Mouse (Mus musculus) kidney, adult 18-20 months (tissue): ENCODE measurements at regions not wholly inside any gene's neighbourhood (a gene's known extent, or its start where the extent isn't known, plus 50 kb on each side); places are given as distances from the start of the nearest gene placed in this dataset.

Experiments
- DNase-seq: peaks from one replicate; pipeline ENCODE4 v3.0.0; 2021

- no peak for DNase-seq
These were observed 594.9 kb upstream of the Fam92a start for GRCm38 (mm10) chr4:12766763-12767162.

DNA sequence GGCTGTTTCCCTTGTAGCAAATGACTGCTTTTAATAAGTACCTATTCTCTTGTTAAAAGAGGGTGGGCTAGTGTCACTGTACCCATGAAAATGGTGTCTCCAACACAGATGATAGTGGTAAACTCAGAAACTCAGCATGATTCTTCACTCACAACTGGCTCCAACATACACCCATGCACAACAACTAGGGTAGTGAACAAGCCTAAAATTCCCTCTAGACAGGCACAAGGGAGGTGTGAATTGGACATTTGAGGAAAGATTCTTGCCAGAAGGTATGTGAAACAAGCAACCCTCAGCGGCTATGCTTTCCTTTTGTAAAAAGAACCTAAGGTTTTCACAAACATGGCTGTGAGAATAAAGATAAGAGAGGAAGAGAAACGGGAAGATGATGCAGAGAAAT lies 579.0 kb upstream of the Fam92a start:
- no peak for DNase-seq

DNA sequence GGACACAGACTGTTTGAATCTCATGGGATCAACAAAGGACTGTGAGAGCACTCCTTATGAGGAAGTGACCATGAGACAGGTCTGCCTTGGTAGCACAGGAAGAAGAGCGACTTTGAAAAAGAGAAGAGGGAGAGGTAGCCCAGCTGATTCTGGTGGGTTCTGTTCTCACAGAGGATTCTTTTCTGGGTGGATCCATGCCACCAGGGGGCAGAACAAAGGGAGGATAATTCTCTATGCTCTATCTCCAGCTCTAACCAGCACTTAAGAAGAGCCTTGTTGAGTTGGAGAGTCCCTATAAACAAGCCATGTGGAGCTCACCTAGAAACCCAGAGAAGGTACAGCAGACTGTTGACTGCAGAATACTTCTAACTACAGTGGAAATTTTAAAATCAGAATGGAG lies 578.1 kb upstream of the Fam92a start:
- no peak for DNase-seq

- DNase-seq, result no peak
These were observed 572.0 kb upstream of the Fam92a start for GRCm38 (mm10) chr4:12743714-12744327.

- no peak for DNase-seq
These were observed 564.6 kb upstream of the Fam92a start for GRCm38 (mm10) chr4:12736411-12736810.

DNA sequence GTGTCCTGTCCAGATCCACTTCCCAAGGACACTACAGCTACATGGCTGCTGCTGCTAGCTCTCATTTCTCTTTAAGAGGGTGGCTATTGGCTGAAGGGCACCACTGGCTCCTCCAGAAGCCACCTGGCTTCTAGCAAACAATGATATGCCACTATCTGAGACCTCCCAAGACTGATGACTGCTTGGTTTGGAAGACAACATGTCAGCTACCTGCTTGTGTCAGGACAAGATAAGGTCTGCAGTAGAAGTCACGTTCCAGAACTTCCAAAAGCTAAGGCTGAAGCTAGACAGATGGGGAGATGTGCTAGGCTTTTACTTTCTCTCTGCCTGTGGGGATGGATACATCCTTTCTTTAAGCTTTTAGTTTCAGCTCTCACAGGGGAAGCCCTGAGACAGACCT lies 528.4 kb upstream of the Fam92a start:
- no peak for DNase-seq

GRCm38 (mm10) chr4:12677814-12678213 lies 506.0 kb upstream of the Fam92a start:
- no peak for DNase-seq

GRCm38 (mm10) chr4:12671399-12671798 lies 499.6 kb upstream of the Fam92a start:
- DNase-seq, result no peak

- DNase-seq, result no peak
These were observed 491.4 kb upstream of the Fam92a start for GRCm38 (mm10) chr4:12663176-12663575.

DNA sequence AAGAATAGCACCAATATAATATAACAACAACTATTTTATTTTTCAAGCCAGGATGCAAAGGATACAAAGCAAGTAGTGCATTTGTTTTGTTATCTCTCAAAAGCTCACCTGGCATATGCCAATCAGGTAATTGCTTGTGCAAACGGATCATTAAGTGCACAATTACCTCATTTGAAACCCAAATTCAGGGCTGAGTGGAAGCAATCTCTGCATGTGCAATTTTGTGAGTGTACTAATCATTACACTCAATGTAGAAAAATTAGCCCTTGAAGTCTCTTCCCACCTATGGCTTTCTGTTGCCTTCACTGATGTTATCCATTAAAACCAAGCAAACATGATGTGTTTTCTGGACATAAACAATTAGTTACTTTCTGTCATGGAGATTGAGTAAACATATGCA lies 490.9 kb upstream of the Fam92a start:
- no peak for DNase-seq

- no peak for DNase-seq
These were observed 487.3 kb upstream of the Fam92a start for GRCm38 (mm10) chr4:12659084-12659483.

DNA sequence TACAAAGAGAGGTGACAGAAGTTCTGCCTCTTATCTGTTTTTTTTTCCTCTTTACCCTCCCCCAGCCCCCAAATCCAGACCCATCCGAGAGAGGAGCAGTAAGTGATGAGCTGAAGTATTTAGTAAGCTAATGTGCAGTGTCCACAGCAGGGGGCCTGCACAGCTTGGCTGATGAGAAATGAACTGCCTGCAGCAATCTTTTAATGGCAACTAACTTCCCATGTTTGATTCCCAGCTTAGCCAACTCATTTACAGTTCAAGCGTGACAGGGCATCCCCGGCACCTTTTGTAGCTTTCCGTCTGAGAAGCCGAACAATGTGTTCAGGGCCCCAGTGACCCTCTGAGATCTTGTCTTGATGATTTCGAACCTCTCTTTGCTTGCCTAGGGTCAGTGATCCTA lies 486.8 kb upstream of the Fam92a start:
- DNase-seq, result no peak

GRCm38 (mm10) chr4:12657820-12658219 lies 486.0 kb upstream of the Fam92a start:
- DNase-seq, result no peak

DNA sequence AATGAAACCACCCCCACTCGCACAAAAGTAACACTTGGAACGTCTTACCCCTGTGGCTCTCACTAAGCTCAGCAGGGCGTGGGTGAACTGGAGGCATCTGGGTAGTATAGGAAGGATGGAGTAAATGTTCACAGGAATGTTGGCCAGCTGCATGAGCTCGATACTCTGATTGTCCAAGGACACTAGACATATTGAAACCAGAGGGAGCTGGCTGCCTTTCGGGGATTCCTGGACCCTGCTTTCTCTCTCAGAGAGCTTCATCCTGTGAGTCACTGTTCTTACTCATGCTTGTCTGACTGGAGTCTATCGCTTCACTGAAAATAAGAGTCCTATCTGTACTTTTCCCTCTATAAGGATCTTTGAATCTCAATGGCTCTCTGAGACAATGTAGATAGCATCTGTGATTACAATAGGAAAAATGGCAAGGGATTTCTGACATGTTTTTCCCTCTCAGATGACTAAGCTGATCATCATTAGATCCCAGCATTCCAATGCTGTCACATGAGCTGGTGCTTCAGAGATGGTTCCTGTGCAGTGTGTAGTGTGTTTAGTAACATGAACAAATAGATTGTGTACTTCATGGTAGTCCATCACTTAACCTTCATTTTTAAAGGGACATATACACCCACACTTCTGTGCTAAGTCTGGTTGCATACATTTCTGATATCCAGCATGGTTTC lies 485.2 kb upstream of the Fam92a start:
- DNase-seq, result no peak

- no peak for DNase-seq
These were observed 483.8 kb upstream of the Fam92a start for GRCm38 (mm10) chr4:12655457-12656228.

DNA sequence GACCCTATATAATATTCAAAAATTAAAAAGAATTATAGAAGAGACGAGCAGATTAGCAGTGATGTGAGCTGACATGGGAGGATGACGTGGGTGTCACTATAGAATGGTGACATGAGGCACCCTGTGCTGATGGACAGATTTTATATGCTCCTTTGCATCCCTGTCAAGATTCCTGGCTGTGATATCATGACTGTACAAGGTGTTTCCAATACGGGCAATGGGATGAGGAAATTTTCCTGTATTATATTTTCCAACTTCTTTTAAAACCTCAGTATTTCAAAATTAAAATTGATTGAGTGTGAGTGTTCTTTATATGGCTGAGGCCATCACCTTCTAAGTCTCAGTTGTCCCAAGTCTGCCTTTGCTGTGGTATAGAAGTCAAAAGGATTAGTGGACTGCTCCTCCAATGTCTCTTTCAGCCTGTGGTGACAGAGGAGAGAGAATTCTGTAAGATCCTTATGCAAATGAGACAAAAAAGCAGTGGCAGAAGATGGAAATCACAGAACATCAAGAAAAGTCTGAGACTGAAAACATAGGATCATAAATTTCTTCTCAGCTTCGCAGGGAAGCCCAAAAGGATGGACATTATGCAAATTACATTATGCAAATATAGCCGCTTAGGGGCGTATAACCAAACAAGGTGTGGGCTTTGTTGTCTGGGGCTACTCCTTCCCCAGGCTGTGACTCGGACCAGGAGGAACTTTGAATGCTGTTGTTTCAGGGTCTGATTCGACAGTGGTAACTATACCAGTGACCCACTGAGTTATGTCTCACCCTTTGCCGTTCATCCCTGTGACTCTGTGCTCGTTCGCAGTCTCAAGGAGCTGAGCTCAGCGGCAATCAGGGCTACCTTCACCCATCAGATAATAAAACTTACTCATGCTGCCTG lies 483.0 kb upstream of the Fam92a start:
- no peak for DNase-seq

DNA sequence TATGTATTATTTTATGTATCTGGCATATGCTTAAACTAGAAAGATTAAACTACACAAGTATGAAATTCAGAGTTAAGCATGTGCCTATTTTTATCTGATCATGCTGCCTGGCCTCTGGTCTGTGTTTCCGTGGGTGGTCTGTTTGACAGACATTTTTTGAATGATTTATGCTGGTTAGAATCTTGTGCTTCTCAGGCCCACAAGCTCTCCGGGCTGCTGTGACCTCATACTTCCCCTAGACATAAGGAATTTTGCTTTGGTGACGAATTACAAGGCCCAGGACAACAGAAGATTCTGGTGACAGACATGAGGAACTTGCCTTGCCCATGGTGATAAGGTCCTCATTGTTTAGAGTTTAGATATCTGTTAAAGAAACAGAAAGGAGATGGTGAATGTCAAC lies 475.9 kb upstream of the Fam92a start:
- no peak for DNase-seq

DNA sequence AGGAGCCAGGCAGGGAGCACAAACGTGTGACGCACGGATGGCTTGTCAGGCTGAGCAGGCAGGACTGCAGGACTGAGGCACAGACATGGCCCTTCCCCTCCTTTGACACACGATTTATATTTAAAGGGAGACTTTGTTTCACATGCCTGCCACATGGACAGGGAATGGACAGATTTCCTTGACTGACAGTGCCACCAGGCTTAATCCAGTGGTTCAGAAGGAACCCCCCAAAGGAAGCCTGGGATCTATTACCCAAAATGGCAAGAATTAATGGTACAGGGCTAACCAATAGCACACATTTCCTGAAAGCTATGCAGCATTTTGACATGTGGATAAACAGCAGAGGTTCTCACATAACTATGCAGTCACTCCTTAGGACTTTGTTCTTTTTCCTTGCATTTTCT lies 470.7 kb upstream of the Fam92a start:
- no peak for DNase-seq

- no peak for DNase-seq
These were observed 457.6 kb upstream of the Fam92a start for GRCm38 (mm10) chr4:12629375-12629821.

- no peak for DNase-seq
These were observed 457.0 kb upstream of the Fam92a start for GRCm38 (mm10) chr4:12628702-12629374.

DNA sequence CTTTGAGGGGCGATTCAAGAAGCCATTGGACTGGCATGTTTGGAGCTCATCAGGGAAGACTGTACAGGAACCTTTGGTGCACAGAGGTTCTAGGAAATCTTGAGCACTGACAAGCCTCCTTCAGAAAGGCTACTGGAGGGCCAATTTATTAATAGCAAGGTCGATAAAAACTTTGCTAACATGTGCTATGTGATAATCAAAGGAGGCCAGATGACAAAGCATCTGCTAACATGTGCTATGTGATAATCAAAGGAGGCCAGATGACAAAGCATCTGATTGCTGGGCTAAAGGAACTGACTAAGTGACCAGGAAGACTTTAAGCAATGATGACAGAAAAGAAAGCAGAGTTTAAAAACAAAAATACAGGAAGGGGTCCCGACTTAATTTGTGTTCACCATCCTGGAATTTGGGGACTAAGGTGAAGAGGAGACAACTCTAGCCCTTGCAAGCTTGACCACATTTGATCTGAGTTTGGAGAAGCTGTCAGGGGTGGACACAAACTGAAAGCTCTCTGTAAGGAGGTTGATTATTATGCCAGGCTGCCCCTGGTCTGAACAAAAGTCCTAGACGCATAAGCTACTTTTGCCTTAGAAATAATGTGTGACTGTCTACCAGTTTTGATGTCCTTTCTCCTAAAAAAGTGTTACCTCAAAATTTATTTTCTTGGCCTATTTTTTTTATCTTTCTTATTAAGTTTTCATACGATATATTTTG lies 455.5 kb upstream of the Fam92a start:
- DNase-seq, result no peak

- no peak for DNase-seq
These were observed 449.0 kb upstream of the Fam92a start for GRCm38 (mm10) chr4:12620756-12621270.
